Mouse (Mus musculus) midbrain, embryonic 12.5 days (tissue): Measurements from ENCODE around the gene Grik4. TPM values are rescaled to one million over a fixed set of nuclear protein-coding genes. Genes with fewer than 3 reads are reported as not detected.

Experiments
- ATAC-seq: fragments of 200-750 bp; cut with Nextera tagmentation; 2 replicates; pipeline ENCODE4 v1.8.0; 2017; ENCODE audit warnings: low read depth, moderate TSS enrichment, moderate library complexity; ENCODE audit not compliant: low FRiP score
- H3K27ac ChIP-seq: fragments of 300-500 bp; sonication (generic); replicated peaks from 2 replicates; pipeline ENCODE4 v1.5.1; 2016; ENCODE audit warnings: mild to moderate bottlenecking
- H3K27me3 ChIP-seq: fragments of 300-500 bp; sonication (generic); 2 replicates; pipeline ENCODE4 v1.6.1; 2016; ENCODE audit warnings: mild to moderate bottlenecking
- H3K36me3 ChIP-seq: fragments of 300-500 bp; sonication (generic); 2 replicates; pipeline ENCODE4 v1.6.1; 2016
- H3K4me1 ChIP-seq: fragments of 300-500 bp; sonication (generic); 2 replicates; pipeline ENCODE4 v1.6.1; 2016
- H3K4me2 ChIP-seq: fragments of 300-500 bp; sonication (generic); replicated peaks from 2 replicates; pipeline ENCODE4 v1.6.1; 2016; ENCODE audit warnings: mild to moderate bottlenecking, moderate library complexity
- H3K4me3 ChIP-seq: fragments of 300-500 bp; sonication (generic); 2 replicates; pipeline ENCODE4 v1.5.1; 2016; ENCODE audit warnings: mild to moderate bottlenecking
- H3K9ac ChIP-seq: fragments of 300-500 bp; sonication (generic); replicated peaks from 2 replicates; pipeline ENCODE4 v1.6.1; 2016; ENCODE audit warnings: mild to moderate bottlenecking, moderate library complexity
- H3K9me3 ChIP-seq: fragments of 300-500 bp; sonication (generic); 2 replicates; pipeline ENCODE4 v1.6.1; 2016; ENCODE audit warnings: mild to moderate bottlenecking
- whole genome bisulfite sequencing: fragments of 180-500 bp; shearing (Covaris S2); methylation state at CpG from one replicate; pipeline ENCODE4 v1.1.7; 2016; 5-methylcytosine and 5-hydroxymethylcytosine counted together
- polyA plus RNA-seq: library from polyadenylated mRNA; unstranded; fragments of >200 nt; fragmentation: Nextera tagmentation; extraction: Ambion mirVana; gene quantifications from 2 replicates; pipeline ENCODE4 v1.2.1, GENCODE M21; 2016

Gene Grik4
- polyA plus RNA-seq, 1 experiment from 2014 or later = 3.6 TPM

- no peak overlapping the region for H3K27ac ChIP-seq
- WGBS = 75% methylated on average over 6 of the region's 6 CpGs
- H3K4me3 ChIP-seq = no peak overlapping the region
- H3K4me1 ChIP-seq = peaks cover 11% of the 10 kb centered on the region
- no peak overlapping the region for H3K9ac ChIP-seq
- no peak for ATAC-seq
- peaks cover 9% of the 10 kb centered on the region; the same call in 1 of the 2 replicates for H3K27me3 ChIP-seq
- H3K9me3 ChIP-seq = no peaks in the 10 kb centered on the region
- H3K36me3 ChIP-seq = no peaks in the 10 kb centered on the region
- H3K4me2 ChIP-seq = no peak overlapping the region
Measured at GRCm38 (mm10) chr9:42872885-42873284, 71.4 kb downstream of the Grik4 start.

GRCm38 (mm10) chr9:42871681-42872080, 72.6 kb downstream of the Grik4 start:
- H3K4me1 ChIP-seq = peaks cover 11% of the 10 kb centered on the region
- WGBS = 89% methylated on average over 4 of the region's 4 CpGs
- H3K36me3 ChIP-seq = no peaks in the 10 kb centered on the region
- H3K9ac ChIP-seq = no peak overlapping the region
- H3K27ac ChIP-seq = no peak overlapping the region
- no peak overlapping the region for H3K4me2 ChIP-seq
- ATAC-seq = no peak
- H3K27me3 ChIP-seq = peaks cover 12% of the 10 kb centered on the region; the same call in 1 of the 2 replicates
- H3K4me3 ChIP-seq = no peak overlapping the region
- no peaks in the 10 kb centered on the region for H3K9me3 ChIP-seq

GRCm38 (mm10) chr9:42870257-42870656, 74.0 kb downstream of the Grik4 start:
- 52% methylated on average over 9 of the region's 9 CpGs for WGBS
- Histone ChIP-seq H3K36me3 (no peaks in the 10 kb centered on the region), H3K9ac (no peak overlapping the region), H3K4me1 (peaks cover 18% of the 10 kb centered on the region), H3K27ac (no peak overlapping the region), H3K27me3 (peaks cover 20% of the 10 kb centered on the region; the same call in 1 of the 2 replicates), H3K4me3 (no peak overlapping the region), H3K4me2 (no peak overlapping the region), H3K9me3 (no peaks in the 10 kb centered on the region)
- no peak for ATAC-seq

GRCm38 (mm10) chr9:42868508-42868907, 75.8 kb downstream of the Grik4 start:
- peaks cover 25% of the 10 kb centered on the region for H3K4me1 ChIP-seq
- H3K4me2 ChIP-seq = no peak overlapping the region
- H3K9me3 ChIP-seq = no peaks in the 10 kb centered on the region
- no peak for ATAC-seq
- no peak overlapping the region for H3K4me3 ChIP-seq
- no peak overlapping the region for H3K9ac ChIP-seq
- no peak overlapping the region for H3K27ac ChIP-seq
- no peaks in the 10 kb centered on the region for H3K36me3 ChIP-seq
- peaks cover 26% of the 10 kb centered on the region; the same call in 1 of the 2 replicates for H3K27me3 ChIP-seq
- WGBS = 50% methylated on average over 10 of the region's 10 CpGs

- H3K9ac ChIP-seq = no peak overlapping the region
- WGBS = 88% methylated on average over 4 of the region's 4 CpGs
- H3K27me3 ChIP-seq = peaks cover 26% of the 10 kb centered on the region; the same call in 1 of the 2 replicates
- no peak overlapping the region for H3K4me3 ChIP-seq
- no peak for ATAC-seq
- H3K36me3 ChIP-seq = no peaks in the 10 kb centered on the region
- peaks cover 28% of the 10 kb centered on the region for H3K4me1 ChIP-seq
- H3K9me3 ChIP-seq = no peaks in the 10 kb centered on the region
- H3K27ac ChIP-seq = no peak overlapping the region
- H3K4me2 ChIP-seq = no peak overlapping the region
Measured at GRCm38 (mm10) chr9:42866650-42867049, 77.6 kb downstream of the Grik4 start.

- Histone ChIP-seq H3K9ac (no peak overlapping the region), H3K9me3 (no peaks in the 10 kb centered on the region), H3K36me3 (no peaks in the 10 kb centered on the region), H3K27ac (no peak overlapping the region), H3K4me1 (peaks cover 28% of the 10 kb centered on the region), H3K4me3 (no peak overlapping the region), H3K27me3 (peaks cover 26% of the 10 kb centered on the region; the same call in 1 of the 2 replicates), H3K4me2 (no peak overlapping the region)
- WGBS = 34% methylated on average over 11 of the region's 11 CpGs
- ATAC-seq = peak; percentile 30; the same call in 1 of the 2 replicates
Measured at GRCm38 (mm10) chr9:42865036-42865829, 79.1 kb downstream of the Grik4 start.

GRCm38 (mm10) chr9:42863360-42863759, 80.9 kb downstream of the Grik4 start:
- Histone ChIP-seq H3K27me3 (0 out of 2 replicates have a peak, but pooled peaks cover 17% of the 10 kb centered on the region), H3K9me3 (no peaks in the 10 kb centered on the region), H3K4me2 (no peak overlapping the region), H3K4me1 (peaks cover 21% of the 10 kb centered on the region), H3K27ac (no peak overlapping the region), H3K4me3 (no peak overlapping the region), H3K9ac (no peak overlapping the region), H3K36me3 (no peaks in the 10 kb centered on the region)
- ATAC-seq = no peak
- WGBS = 64% methylated on average over 5 of the region's 5 CpGs

GRCm38 (mm10) chr9:42861711-42862110, 82.6 kb downstream of the Grik4 start:
- Histone ChIP-seq H3K4me1 (peaks cover 17% of the 10 kb centered on the region), H3K27me3 (0 out of 2 replicates have a peak, but pooled peaks cover 18% of the 10 kb centered on the region), H3K9me3 (no peaks in the 10 kb centered on the region), H3K4me2 (no peak overlapping the region), H3K36me3 (no peaks in the 10 kb centered on the region), H3K4me3 (no peak overlapping the region), H3K27ac (no peak overlapping the region), H3K9ac (no peak overlapping the region)
- WGBS = 75% methylated on average over 6 of the region's 6 CpGs
- no peak for ATAC-seq

GRCm38 (mm10) chr9:42861238-42861637, 83.1 kb downstream of the Grik4 start:
- H3K36me3 ChIP-seq = no peaks in the 10 kb centered on the region
- WGBS = 88% methylated on average over 11 of the region's 11 CpGs
- no peaks in the 10 kb centered on the region for H3K9me3 ChIP-seq
- H3K4me2 ChIP-seq = no peak overlapping the region
- H3K4me3 ChIP-seq = no peak overlapping the region
- H3K27ac ChIP-seq = no peak overlapping the region
- 0 out of 2 replicates have a peak, but pooled peaks cover 14% of the 10 kb centered on the region for H3K27me3 ChIP-seq
- no peak overlapping the region for H3K9ac ChIP-seq
- peaks cover 17% of the 10 kb centered on the region for H3K4me1 ChIP-seq
- no peak for ATAC-seq

GRCm38 (mm10) chr9:42859959-42860794, 84.1 kb downstream of the Grik4 start:
- peaks cover 9% of the 10 kb centered on the region for H3K4me1 ChIP-seq
- 83% methylated on average over 10 of the region's 10 CpGs for WGBS
- 0 out of 2 replicates have a peak, but pooled peaks cover 10% of the 10 kb centered on the region for H3K27me3 ChIP-seq

GRCm38 (mm10) chr9:42858998-42859690, 85.1 kb downstream of the Grik4 start:
- WGBS = 46% methylated on average over 4 of the region's 4 CpGs
- H3K4me2 ChIP-seq = no peak overlapping the region
- 0 out of 2 replicates have a peak, but pooled peaks cover 10% of the 10 kb centered on the region for H3K27me3 ChIP-seq
- no peak for ATAC-seq
- no peak overlapping the region for H3K9ac ChIP-seq
- H3K4me1 ChIP-seq = peaks cover 3% of the 10 kb centered on the region
- no peak overlapping the region for H3K27ac ChIP-seq
- no peak overlapping the region for H3K4me3 ChIP-seq
- H3K36me3 ChIP-seq = no peaks in the 10 kb centered on the region
- H3K9me3 ChIP-seq = no peaks in the 10 kb centered on the region

More at GRCm38 (mm10) chr9:42859959-42860794, 84.1 kb downstream of the Grik4 start:
- Histone ChIP-seq H3K4me2 (no peak overlapping the region), H3K4me3 (no peak overlapping the region), H3K9me3 (no peaks in the 10 kb centered on the region), H3K36me3 (no peaks in the 10 kb centered on the region), H3K9ac (no peak overlapping the region), H3K27ac (no peak overlapping the region)
- no peak for ATAC-seq
